Mouse (Mus musculus): ENCODE results near the gene Wtap.

GRCm38 (mm10) chr17:12997890-12998289, 3.9 kb upstream of the Wtap start:
- TF ChIP-seq CTCF (IDR thresholded peaks at IDR 0.05; ENCODE audit: borderline replicate concordance, control insufficient read depth, extremely low read depth, insufficient read depth, low read length, poor library complexity) (no peak), POLR2A (IDR thresholded peaks at IDR 0.05; ENCODE audit: control insufficient read depth, extremely low read depth, insufficient read depth, low read length, poor library complexity) (no peak)

Measured in thymus, adult 2 months (tissue).